Mouse (Mus musculus) cerebellum, postnatal 4 days (tissue): ENCODE measurements around the gene Vpreb3.

Source experiments
- DNase-seq, 2 experiments: peaks; one replicate each; pipeline ENCODE4 v3.0.0; 2022; ENCODE audit warnings: low spot score in 2 of 2, mixed read lengths in 1 of 2

Gene Vpreb3

DNA sequence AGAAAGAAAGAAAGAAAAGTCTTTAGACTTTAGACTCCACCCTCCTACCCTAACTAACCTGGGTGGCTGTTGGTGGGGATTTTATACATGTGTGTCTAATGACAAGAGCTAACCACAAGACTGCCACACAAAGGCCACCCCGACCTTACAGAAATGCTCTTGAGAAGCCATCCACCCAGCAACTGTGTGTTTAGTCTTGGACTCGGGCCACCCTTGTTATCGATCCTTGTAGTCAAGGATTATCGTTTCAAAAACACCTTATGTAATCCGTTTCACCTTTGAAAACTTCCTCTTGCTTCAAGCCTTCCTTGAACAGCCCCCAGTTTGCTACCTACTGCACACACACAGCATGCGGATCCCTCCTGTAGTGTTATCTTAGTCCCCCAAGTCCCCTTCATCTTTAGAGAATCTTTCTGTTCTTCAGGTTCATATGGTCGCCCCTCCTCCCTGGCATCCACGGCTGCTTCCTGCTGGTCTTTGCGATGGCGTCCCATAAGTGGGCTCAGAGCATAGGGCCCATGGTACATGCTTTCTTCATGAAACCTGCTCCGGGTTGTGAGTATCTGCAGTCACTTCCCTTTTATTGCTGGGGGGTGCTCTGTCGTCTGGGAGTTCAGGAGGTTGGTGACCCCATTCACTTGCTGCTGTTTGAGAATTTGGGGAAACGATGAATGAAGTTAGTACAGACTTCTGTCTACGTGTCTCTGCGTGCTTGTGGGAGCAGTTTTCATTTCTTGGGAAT, at the start of gene Vpreb3:
Gene Vpreb3 (plus strand): TSS at position 322 of the 742 bp plus-strand sequence.
- DNase-seq: no peak

DNA sequence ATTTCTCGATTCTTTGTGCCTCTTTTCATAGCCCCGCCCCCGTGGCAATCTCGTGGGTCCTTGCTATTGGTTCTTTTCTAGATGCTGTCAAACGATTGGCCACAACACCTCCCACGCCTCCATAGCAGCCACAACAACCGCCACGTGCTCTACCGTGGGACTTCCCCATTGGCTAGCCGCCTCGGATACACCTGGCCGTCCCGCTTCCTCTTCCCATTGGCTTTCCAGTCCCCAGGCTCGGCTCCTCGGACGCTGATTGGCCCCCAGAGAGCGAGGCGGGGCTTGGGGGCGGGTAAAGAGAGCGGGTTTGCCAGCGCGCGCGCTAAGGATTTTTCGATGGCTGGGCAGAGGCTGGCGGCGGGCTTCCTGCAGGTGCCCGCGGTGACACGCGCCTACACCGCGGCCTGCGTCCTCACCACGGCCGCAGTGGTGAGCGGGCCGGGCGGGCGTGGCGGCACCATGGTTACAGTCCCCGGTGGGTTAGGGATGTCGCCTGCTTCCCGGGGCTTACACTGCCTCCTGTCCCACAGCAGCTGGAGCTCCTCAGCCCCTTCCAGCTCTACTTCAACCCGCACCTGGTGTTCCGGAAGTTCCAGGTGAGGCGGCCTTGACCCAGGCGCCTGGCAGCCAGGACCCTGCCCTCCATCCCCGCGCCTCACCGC, 49.6 kb upstream of the Vpreb3 start, which contains the start of gene Derl3:
Gene Derl3 (plus strand): TSS at position 325 of the 662 bp plus-strand sequence.
- peak; percentile 90 to 91 for DNase-seq

DNA sequence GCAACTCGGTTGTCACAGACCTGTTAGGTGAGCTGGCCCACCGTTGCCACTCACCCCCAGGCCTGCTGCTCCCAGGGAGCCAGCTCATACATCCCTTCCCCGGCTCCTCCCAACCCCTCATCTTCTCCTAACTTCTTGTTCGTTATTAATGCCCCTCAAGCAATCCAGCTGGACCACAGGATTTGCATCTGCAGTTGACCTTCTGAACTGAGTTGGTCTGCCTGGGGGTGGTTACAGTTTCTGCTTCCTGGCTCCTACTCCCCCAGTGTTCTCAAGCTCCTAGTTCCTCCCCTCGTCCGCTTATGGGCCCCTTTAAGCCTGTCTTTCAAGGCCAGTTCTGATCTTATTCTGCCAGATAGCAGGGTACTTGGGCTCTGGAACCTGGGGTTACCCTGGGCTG, 48.3 kb upstream of the Vpreb3 start:
- DNase-seq: no peak

DNA sequence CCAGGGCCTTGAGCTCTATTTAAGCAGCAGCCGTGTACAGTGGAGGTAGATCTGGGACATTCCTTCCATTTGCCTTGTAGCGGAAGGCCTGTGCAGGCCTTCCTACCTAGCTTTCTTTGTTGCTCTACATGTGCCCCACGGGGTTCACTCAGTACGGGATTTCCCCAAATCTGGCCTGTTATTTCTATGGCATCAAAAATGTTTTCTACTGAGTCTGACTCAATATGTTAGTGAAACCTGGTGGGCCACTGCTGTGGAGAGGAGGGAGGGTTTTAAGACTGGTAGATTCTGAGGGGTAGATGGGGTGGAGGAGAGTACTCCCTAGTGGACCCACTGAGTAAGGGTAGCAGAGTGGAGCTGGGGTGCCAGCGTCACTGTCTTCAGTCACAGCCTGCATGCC, 47.1 kb upstream of the Vpreb3 start:
- no peak for DNase-seq

DNA sequence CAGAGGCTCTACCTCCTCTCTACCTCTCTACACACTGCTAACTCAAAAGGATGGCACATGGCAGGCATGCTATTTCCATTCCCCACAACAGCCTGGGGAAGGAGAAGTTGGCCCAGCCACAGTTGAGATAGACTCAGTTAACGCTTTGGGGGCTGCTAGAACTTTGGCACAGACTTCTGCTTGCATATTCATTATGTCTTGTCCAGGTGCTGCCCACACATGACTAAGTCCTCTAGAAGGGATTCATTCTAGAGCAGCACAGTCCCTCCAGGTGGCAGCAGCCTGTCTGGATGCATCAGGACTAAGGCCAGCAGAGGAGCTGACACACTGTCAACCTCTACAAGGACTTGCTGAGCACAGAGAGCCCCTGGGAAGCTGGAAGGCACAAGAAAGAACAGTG, 46.6 kb upstream of the Vpreb3 start:
- no peak for DNase-seq

DNA sequence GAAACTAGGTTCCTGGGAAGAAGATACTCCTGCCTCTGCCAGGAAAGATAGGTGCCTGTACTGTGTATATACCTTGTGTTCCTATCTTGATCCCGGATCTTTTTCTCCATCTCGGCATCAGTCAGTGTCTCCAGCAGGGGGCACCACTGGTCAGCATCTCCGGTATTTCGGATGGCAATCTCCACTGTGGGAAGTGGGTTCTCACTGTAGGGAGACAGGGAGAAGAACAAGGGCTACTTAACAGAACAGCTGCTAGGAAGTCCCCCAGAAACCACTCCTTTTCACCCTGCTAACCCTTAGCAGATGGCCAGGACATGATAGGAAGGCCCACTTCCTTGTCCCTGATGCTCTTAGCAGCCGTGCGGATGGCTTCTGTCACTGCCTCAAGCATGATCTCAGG, 45.5 kb upstream of the Vpreb3 start:
- DNase-seq: peak; percentile 66 to 79

DNA sequence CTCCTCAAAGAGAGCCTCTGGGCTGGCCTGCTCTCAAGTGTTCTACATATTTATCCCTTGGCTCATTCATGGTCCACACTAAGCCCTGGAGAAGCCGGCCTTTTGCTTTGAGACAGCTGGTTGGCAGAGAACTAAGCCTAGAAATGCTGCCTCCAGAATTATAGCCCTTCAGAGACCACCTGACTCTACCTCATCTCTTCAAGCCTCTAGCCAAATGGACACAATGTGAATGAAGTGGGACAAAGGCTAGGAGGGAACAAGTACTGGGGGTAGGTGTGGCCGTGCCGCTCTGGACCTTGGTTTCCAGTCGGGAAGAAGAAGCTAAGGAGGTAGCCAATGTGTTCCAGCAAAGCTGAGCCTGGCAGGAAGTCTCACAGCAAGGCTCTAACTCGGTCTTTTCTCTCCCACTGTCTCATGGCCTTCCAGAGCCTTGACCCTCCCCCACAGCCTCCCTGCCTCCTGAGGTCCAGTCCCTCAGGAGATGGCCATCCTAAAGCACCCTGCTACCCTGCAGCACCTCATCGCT, 44.8 kb upstream of the Vpreb3 start:
- DNase-seq: no peak

DNA sequence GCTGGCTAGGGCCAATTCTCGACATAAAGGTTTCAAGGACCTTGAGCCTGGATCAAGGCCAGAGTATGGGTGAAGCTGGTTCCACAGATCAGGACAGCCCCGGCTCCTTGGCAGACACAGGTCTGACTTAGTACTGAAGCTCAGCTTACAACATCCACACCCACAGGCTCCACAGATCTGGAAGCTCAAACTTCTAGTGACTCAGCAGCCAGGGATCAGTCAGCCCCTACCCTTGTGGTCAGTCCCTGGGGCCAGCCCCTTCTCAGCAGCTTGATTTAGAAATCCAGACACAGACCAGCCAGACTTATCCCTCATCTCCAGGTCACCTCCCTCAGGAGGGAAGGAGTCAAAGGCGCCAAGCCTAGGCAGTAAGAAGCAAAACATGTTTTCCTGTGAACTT, 44.0 kb upstream of the Vpreb3 start:
- no peak for DNase-seq

DNA sequence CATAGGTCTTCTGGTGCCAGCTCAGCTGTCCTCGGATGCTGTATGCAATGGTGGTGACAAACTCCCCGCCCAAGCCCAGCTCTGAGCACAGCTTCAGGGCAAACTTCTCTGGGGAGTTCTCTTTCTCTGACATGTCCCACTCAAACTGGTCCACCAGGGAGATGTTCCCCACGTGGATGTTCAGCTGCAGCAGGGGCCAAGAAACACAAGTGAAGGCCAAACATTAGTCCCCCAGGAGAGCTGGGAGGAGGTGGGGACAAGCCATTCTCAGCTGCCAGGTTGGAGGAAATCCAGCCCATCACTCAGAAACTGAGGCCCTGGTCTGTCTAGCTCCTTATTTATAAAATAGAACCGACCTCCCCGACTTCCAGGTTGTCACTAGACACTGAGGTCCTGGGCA, 38.5 kb upstream of the Vpreb3 start:
- DNase-seq: no peak

DNA sequence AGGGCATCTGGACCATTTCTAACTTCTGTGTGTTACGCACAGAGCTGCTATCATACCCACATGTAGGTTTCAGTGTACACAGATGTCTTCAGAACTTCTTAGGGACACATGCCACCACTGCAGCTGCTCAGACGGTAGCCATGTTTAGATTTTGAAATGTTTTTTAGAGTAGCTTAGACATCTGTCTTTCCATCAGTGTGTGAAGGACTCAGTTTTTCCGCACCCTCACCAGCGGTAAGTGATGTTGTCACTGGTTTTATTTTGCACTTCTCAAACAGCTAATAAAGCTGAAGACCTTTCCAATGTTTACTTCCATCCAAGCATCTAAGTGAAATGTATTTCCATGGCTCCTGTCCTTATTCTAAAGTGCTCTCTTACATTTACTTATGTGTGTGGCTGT, 36.0 kb upstream of the Vpreb3 start:
- DNase-seq: no peak

DNA sequence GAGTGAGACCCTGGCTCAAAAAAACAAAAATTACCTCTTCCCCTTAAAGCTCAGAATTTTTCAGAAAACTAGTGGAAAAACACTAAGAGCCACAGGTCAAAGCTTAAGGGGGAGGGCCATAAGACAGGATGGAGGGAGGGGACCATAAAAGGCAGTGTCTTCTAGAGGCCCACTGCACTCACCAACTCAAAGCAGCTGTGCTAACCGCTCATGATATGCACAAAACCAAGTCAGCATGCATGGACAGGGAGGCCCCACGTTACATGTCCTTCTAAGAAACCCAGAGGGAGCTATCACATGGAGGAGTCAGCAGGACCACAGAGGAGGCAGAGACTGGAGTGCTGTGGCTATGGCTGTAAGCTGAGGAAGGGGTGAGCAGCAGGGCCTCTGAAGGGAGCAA, 32.2 kb upstream of the Vpreb3 start:
- no peak for DNase-seq

DNA sequence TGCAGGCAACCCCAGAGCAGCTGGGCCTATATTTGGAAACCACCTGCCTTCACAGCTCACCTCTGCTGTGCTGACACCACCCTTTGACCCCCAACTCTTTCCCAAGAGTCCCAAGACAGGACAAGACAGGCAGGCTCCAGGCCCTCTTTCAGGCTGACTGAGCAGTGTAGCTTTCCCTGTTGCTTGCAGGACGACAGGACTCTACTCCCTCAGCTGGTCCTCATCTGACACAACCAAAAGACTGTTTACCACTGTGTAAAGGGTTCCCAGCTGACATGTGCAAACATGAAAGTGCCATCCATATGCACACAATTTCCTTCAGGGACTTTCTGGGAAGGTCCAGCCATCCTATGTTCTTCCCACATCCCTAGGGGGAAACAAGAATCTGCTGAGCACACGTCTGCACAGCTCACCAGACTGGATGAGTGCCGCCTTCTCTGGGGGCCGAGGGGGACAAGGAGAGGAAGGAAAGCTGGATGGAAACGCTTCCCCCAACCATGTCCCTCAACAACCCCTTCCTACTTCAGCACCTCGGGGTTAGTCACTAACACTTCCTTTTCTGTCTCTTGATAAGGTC, 29.8 kb upstream of the Vpreb3 start:
- no peak for DNase-seq

DNA sequence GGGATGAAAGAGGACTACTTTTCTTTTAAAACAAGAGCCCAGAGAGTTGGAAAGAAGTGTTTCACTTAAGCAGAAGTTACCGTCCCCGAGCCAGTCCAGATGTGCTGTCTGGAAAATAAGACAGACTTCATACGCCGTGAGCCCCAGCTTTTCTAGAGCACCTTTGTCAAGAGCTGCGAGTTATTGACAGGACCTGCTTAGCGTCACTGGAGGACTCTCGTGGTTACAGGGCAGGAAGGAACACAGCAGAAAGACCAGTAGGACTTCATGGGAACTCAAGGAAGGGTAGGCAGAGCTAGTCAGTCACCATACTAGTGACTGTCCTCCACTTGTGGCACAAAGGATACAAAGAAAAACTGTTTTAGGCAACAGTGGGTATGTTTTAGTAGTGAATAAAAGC, 27.3 kb upstream of the Vpreb3 start:
- DNase-seq: no peak

DNA sequence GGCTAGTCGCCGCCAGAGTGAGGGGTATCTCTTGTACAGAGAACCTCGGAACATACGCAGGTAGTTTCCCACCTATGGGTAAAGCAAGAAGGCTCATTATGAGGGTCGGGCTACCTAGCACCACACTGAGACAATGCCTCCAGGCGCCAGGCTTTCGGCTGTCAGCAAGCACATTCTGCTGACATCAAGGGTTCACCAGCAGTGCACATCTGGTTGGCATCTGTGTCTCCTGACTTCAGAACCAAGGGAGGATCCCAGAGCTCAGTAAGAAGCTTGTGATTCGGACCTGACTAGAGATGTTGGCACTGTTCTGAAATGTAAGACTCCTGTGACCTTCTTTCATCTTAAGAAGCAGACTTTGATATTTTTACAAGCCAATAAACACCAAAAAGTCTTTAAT, 26.0 kb upstream of the Vpreb3 start:
- no peak for DNase-seq

DNA sequence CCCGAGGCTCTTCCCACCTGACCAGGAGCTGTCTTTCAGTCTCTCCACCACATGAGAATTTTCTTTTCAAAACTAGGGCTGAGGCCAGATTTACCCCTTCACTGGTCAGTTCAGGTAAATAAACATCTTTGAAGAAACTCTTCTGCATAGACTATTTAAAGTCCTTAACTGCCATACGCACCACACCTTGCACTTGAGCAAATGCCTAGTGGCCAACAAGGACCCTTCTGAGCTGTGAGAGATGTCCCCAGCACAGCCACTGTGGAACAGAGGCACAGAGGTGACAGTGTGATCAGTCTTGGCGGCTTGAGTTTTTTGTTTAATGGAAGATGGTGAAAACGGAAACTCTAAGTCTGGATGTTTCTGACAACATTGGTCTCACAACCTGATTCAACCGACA, 23.8 kb upstream of the Vpreb3 start:
- DNase-seq: no peak

DNA sequence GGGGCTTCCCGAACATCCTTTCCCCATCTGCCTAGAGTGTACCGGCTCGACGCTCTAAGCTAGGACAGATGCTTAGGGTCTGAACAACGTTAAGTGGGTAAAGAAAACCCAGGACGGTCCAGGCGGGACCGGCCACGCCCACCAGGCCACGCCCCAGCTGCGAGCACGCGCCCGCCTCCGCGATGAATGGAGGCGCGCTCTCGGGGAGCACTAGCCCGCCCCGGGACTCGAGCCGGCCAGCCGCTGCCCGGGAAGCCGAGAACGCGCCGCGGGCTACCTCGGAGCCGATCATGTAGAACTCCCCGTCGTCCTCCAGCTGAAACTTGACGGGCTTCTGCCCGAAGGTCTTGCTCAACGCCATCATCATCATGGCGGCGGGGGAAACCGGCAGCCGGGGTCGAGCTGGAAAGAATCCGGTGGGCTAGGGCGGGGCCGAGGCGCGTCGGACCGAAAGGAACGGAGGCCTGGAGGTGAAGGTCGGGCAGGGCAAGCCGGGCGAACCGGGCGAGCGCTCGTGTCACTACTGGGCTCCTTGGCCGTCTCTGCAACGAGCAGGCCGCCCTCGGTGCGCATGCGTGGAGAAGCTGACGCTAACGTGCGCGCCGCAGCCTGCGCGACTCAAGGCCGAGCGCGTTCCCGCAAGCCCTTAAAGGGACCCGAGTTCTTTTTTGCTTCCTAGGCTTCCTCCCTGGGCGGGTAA, 21.7 kb upstream of the Vpreb3 start, which contains the start of gene Smarcb1:
Gene Smarcb1 (minus strand): TSS at position 592 of the 700 bp plus-strand sequence.
- peak; percentile 88 to 94 for DNase-seq

DNA sequence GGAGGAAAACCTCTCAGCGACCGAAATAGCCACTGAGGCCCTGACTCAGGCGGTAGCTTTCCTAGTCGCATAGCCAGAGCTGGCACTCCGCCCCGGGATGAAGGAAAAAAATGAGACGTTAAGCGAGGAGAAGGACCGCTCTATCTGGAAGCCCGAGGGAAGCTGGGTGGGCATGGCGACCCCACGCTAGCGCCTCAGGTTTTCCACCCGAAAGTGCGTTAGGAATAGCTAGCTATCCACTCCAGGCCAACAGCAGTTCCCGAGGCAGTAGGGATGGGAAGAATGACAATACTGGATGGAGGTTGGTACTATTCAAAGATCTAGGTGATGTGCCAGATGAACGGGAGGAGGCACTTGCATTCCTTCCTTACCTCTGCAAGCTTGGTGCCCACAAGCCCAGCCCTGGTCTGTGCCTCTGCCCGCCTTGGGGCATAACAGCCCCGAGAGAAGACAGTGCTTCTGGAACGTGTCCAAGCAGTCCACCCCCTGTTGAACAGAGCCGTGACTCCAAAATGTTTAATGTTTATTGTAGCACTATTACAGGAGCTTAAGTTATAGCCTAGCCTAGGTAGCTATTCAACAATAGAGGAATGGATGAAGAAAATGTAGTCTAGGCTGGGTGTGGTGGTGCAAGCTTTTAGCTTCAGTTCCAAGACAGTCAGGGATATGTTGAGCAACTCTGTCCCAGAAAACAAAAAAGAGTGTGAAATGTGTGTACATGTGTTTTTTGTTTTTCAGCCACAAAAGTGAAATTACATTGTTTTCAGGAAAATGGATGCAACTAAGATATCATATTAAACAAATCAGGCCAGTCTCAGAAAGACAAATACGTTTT, 20.9 kb upstream of the Vpreb3 start:
- DNase-seq: peak in 1 of 2 experiments; percentile 30

DNA sequence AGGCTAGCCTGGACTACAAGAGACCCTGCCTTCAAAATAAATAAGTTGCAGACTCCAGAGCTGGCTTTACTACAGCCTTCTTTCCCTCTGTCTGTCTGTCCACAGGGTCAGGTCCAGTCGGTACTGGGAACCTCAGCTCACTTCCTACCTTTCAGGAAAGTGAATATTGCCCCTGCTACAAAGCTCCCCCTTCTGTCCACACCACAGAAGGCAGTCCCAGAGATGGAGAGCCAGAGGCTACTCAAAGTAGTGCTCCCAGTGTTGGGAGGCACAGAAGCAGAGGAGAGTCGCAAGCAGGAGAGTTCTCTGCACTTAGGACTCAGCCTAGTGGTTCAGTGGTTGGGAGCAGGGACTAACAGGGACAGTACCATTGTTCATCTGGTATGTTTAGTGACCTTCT, 18.5 kb upstream of the Vpreb3 start:
- no peak for DNase-seq

DNA sequence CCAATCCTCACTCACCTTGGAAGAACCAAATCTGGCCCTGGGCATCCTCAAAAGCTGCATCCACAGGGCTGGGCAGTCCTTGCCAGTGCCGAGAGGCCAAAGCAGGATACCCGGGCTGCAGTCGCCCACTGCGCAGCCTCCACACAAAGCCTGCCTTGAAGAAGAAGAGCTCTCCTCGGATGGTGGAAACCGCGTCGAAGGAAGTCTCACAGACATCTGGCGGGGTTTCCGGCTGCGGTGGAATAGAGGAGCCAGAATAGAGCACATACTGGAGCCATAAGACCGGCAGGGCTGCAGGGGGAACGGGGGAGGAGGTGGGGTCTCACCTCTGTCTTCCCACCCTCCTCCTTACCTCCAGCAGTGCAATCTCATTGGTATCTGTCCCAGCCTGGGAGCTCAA, 16.5 kb upstream of the Vpreb3 start:
- DNase-seq: no peak

DNA sequence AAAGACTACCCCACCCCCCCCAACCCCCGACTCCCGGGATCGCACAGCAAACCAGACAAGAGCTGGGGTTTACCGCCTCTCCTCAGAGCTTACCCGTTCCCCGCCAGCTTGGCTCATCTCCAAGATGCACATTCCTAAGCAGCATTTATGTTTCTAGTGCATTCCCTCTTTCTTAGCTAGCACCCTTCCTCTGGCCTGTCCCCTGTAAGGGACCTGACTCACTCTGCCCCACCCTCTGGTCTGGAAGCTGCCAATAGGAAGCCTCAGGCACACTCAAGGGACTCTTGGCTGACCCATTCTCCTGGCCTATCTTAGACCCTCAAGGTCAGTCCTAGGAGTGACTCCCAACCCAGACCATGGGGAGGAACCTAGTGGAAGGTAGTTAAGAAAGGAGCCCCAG, 12.6 kb upstream of the Vpreb3 start:
- no peak for DNase-seq

DNA sequence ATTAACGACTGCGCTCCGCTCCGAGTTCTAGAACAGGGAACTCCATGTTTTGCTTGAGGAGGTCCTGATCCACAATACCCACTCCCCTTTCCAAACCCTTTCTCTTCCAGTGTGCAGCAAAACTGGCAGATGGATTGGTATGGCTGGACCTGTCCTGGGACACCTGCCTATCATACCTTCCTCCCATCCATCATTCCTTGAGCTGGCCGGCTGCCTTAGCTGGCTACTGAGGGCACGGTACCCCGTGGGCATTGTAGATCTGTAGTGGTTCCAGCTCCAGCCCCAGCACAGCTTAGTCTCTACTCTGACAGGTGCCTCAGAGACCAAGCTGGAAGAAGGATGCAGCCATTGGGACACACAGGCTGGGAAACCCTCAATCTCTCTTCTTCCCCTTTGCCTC, 11.5 kb upstream of the Vpreb3 start:
- no peak for DNase-seq
